Mouse (Mus musculus) stomach, postnatal 0 days (tissue): Measurements from ENCODE around the gene E2f3. TPM values are rescaled to one million over a fixed set of nuclear protein-coding genes. Genes with fewer than 3 reads are reported as not detected.

Experiments
- ATAC-seq: fragments of 200-750 bp; cut with Nextera tagmentation; 2 replicates; pipeline ENCODE4 v1.8.0; 2017; ENCODE audit not compliant: low FRiP score, low TSS enrichment
- DNase-seq: peaks from one replicate; pipeline ENCODE4 v3.0.0-alpha.2; 2016; ENCODE audit warnings: low spot score
- H3K27ac ChIP-seq: fragments of 300-500 bp; sonication (generic); replicated peaks from 2 replicates; pipeline ENCODE4 v1.5.1; 2014; ENCODE audit warnings: mild to moderate bottlenecking, control low read depth
- H3K27me3 ChIP-seq: fragments of 300-500 bp; sonication (generic); 2 replicates; pipeline ENCODE4 v1.6.1; 2014; ENCODE audit warnings: low read length; ENCODE audit not compliant: control insufficient read depth, insufficient read depth
- H3K36me3 ChIP-seq: fragments of 300-500 bp; sonication (generic); 2 replicates; pipeline ENCODE4 v1.6.1; 2014; ENCODE audit warnings: low read length, mixed read lengths; ENCODE audit not compliant: control insufficient read depth, insufficient read depth
- H3K4me1 ChIP-seq: fragments of 300-500 bp; sonication (generic); replicated peaks from 2 replicates; pipeline ENCODE4 v1.6.1; 2014; ENCODE audit warnings: antibody characterized with exemption; ENCODE audit not compliant: control insufficient read depth, insufficient read depth
- H3K4me2 ChIP-seq: fragments of 300-500 bp; sonication (generic); replicated peaks from 2 replicates; pipeline ENCODE4 v1.6.1; 2014; ENCODE audit warnings: low read depth, mild to moderate bottlenecking, control low read depth, moderate library complexity
- H3K4me3 ChIP-seq: fragments of 300-500 bp; sonication (generic); 2 replicates; pipeline ENCODE4 v1.5.1; 2014; ENCODE audit warnings: low read depth, low read length, control low read depth
- H3K9ac ChIP-seq: fragments of 300-500 bp; sonication (generic); 2 replicates; pipeline ENCODE4 v1.6.1; 2014; ENCODE audit warnings: mild to moderate bottlenecking, low read length, control low read depth, mixed read lengths
- H3K9me3 ChIP-seq: fragments of 300-500 bp; sonication (generic); 2 replicates; pipeline ENCODE4 v1.6.1; 2016; ENCODE audit warnings: low read length; ENCODE audit not compliant: control insufficient read depth
- CTCF ChIP-seq: IDR thresholded peaks from 2 replicates; pipeline ENCODE4 v1.5.1; 2016; ENCODE audit warnings: antibody characterized with exemption, low read depth, mild to moderate bottlenecking, moderate library complexity
- EP300 ChIP-seq: optimal IDR thresholded peaks from 2 replicates; pipeline ENCODE3; 2016; ENCODE audit warnings: antibody characterized with exemption
- WGBS: fragments of 180-500 bp; shearing (Covaris S2); extraction: QIAGEN DNeasy Blood & Tissue Kit; methylation state at CpG from one replicate; pipeline ENCODE4 v1.1.7; 2014; 5-methylcytosine and 5-hydroxymethylcytosine counted together
- polyA plus RNA-seq: library from polyadenylated mRNA; unstranded; fragments of >200 nt; fragmentation: Nextera tagmentation; extraction: Ambion mirVana; gene quantifications from 2 replicates; pipeline ENCODE4 v1.2.1, GENCODE M21; 2015

The E2f3 gene
- polyA plus RNA-seq, 1 experiment from 2014 or later, result 2.5 TPM

- no peak overlapping the region for H3K4me2 ChIP-seq
- ATAC-seq, result no peak
These were observed 17.3 kb upstream of the E2f3 start for GRCm38 (mm10) chr13:30003169-30003568.

GRCm38 (mm10) chr13:30001041-30001440 is 15.2 kb upstream of the E2f3 start:
- Histone ChIP-seq H3K36me3 (no peaks in the 10 kb centered on the region), H3K4me1 (no peaks in the 10 kb centered on the region), H3K27ac (no peak overlapping the region), H3K9ac (no peak overlapping the region), H3K4me3 (no peak overlapping the region), H3K9me3 (no peaks in the 10 kb centered on the region), H3K27me3 (no peaks in the 10 kb centered on the region), H3K4me2 (no peak overlapping the region)
- ATAC-seq (no peak), DNase-seq (no peak)
- 29% methylated on average over 5 of the region's 5 CpGs for WGBS
- no peak for TF ChIP-seq EP300
- TF ChIP-seq CTCF, result no peak

More at GRCm38 (mm10) chr13:30003169-30003568, 17.3 kb upstream of the E2f3 start:
- Histone ChIP-seq H3K4me1 (no peaks in the 10 kb centered on the region), H3K36me3 (no peaks in the 10 kb centered on the region), H3K27me3 (no peaks in the 10 kb centered on the region), H3K27ac (no peak overlapping the region), H3K9me3 (no peaks in the 10 kb centered on the region), H3K4me3 (no peak overlapping the region), H3K9ac (no peak overlapping the region)
- WGBS, result 68% methylated on average over 11 of the region's 11 CpGs
- DNase-seq, result no peak
- TF ChIP-seq EP300 (no peak), CTCF (no peak)

- Histone ChIP-seq H3K4me2 (no peak overlapping the region), H3K4me1 (0 out of 2 replicates have a peak, but pooled peaks cover 3% of the 10 kb centered on the region), H3K4me3 (no peak overlapping the region), H3K9me3 (no peaks in the 10 kb centered on the region), H3K27ac (no peak overlapping the region), H3K27me3 (no peaks in the 10 kb centered on the region), H3K36me3 (no peaks in the 10 kb centered on the region), H3K9ac (no peak overlapping the region)
- WGBS, result 75% methylated on average over 6 of the region's 6 CpGs
- TF ChIP-seq CTCF (no peak), EP300 (no peak)
- DNase-seq (no peak), ATAC-seq (no peak)
These were observed 2.1 kb upstream of the E2f3 start for GRCm38 (mm10) chr13:29987956-29988355.

- TF ChIP-seq CTCF (no peak), EP300 (no peak)
- Histone ChIP-seq H3K9ac (peak overlapping the region; percentile 47), H3K4me2 (peak overlapping the region; percentile 53), H3K4me3 (peak overlapping the region; percentile 51), H3K36me3 (no peaks in the 10 kb centered on the region), H3K27ac (peak overlapping the region; percentile 69), H3K27me3 (no peaks in the 10 kb centered on the region), H3K9me3 (no peaks in the 10 kb centered on the region), H3K4me1 (0 out of 2 replicates have a peak, but pooled peaks cover 3% of the 10 kb centered on the region)
- no peak for ATAC-seq
- DNase-seq, result no peak
- WGBS, result 4% methylated on average over 9 of the region's 9 CpGs
These were observed 875 bp upstream of the E2f3 start for GRCm38 (mm10) chr13:29986756-29987120.

GRCm38 (mm10) chr13:29985101-29985854 is 585 bp downstream of the E2f3 start:
- Histone ChIP-seq H3K36me3 (no peaks in the 10 kb centered on the region), H3K9ac (peak overlapping the region; percentile 95), H3K4me2 (peak overlapping the region; percentile 100), H3K27ac (peak overlapping the region; percentile 98), H3K27me3 (no peaks in the 10 kb centered on the region), H3K4me3 (peak overlapping the region; percentile 90), H3K9me3 (no peaks in the 10 kb centered on the region), H3K4me1 (0 out of 2 replicates have a peak, but pooled peaks cover 3% of the 10 kb centered on the region)
- 1% methylated on average over 60 of the region's 62 CpGs for WGBS
- DNase-seq, result peak; percentile 69
- no peak for TF ChIP-seq CTCF
- TF ChIP-seq EP300, result no peak
- ATAC-seq, result no peak
